In genomic region chr13:44822578-44822977, GRCm38 (mm10) we compare ENCODE assay signal across 24 mouse cellular contexts.
DNase-seq lines count a peak whose midpoint lies in the region; TF ChIP-seq lines count a peak whose summit lies in the region.
"Had no signal": no experiment of that assay in that cellular context is flagged by ENCODE, and none has a peak within 500 bp of the region (broad histone marks: within the 10 kb centered on the region; RNA-seq: fewer than 3 reads in every experiment).

No protein-coding gene starts in this region.

- peak; percentile 43 for DNase-seq in CD4-positive, CD25-positive, alpha-beta regulatory T cell, adult 2 months (ENCODE audit: low read depth, low spot score)
- no peak for DNase-seq in MEL (ENCODE audit: low read depth, low spot score)
- DNase-seq in naive thymus-derived CD4-positive, alpha-beta T cell, adult 2 months (ENCODE audit: low read depth) = peak; percentile 41
- no peak for DNase-seq in cerebellum, postnatal 36 days
- no peak for DNase-seq in urinary bladder, postnatal 14 days (ENCODE audit: low spot score)
- DNase-seq in kidney, adult 9 months = no peak
- DNase-seq: adrenal gland, adult 2 months; adrenal gland, postnatal 14 days; B cell, adult 2 months; cerebellum, adult 11 months; cerebellum, adult 8-10 months; cerebellum, postnatal 14 days; gastrocnemius, postnatal 25 days; heart, adult 2 months; kidney, adult 11 months had no signal

- H3K9me3 ChIP-seq in MEL (replicated peaks; ENCODE audit: insufficient read depth, low read length) = no peaks in the 10 kb centered on the region
- H3K9me3 ChIP-seq: embryonic facial prominence, embryonic 10.5 days; embryonic facial prominence, embryonic 13.5 days; forebrain, embryonic 12.5 days; forebrain, embryonic 15.5 days; hindbrain, embryonic 12.5 days; hindbrain, embryonic 15.5 days; intestine, embryonic 15.5 days had no signal

- no peak overlapping the region for H3K4me3 ChIP-seq in MEL (ENCODE audit: control insufficient read depth in 1 of 2, insufficient read depth in 1 of 2, low read depth in 2 of 2, low read length in 2 of 2)
- H3K4me3 ChIP-seq: embryonic facial prominence, embryonic 10.5 days; embryonic facial prominence, embryonic 13.5 days; erythroblast, embryonic 14.5 days; forebrain, embryonic 12.5 days; forebrain, embryonic 15.5 days; heart, adult 2 months; hindbrain, embryonic 12.5 days; hindbrain, embryonic 15.5 days; intestine, embryonic 15.5 days had no signal

- H3K36me3 ChIP-seq in MEL (ENCODE audit: control insufficient read depth in 1 of 2, insufficient read depth in 2 of 2, low read length in 2 of 2) = peaks cover 0 to 20% of the 10 kb centered on the region in 2 experiments; a peak in 2 of 4 replicates
- H3K36me3 ChIP-seq: forebrain, embryonic 12.5 days; forebrain, embryonic 15.5 days; hindbrain, embryonic 15.5 days; intestine, embryonic 15.5 days had no signal

- H3K9ac ChIP-seq in MEL (ENCODE audit: control insufficient read depth, low read depth, low read length, poor library complexity, severe bottlenecking) = no peak overlapping the region
- H3K9ac ChIP-seq: embryonic facial prominence, embryonic 13.5 days; forebrain, embryonic 12.5 days; forebrain, embryonic 15.5 days; hindbrain, embryonic 12.5 days; hindbrain, embryonic 15.5 days; intestine, embryonic 15.5 days had no signal

- TF ChIP-seq CTCF in MEL (IDR thresholded peaks at IDR 0.05 in 2 of 3, conservative IDR thresholded peaks at IDR 0.05 in 1 of 3; ENCODE audit: control insufficient read depth in 1 of 3, insufficient read depth in 1 of 3, low read depth in 2 of 3, low read length in 3 of 3, poor library complexity in 1 of 3, severe bottlenecking in 1 of 3) = no peak

- H3K4me1 ChIP-seq in MEL (ENCODE audit: control insufficient read depth in 1 of 2, insufficient read depth in 2 of 2, low read length in 2 of 2) = peaks cover 3 to 7% of the 10 kb centered on the region in 2 experiments; a peak in 3 of 4 replicates
- H3K4me1 ChIP-seq: intestine, embryonic 15.5 days had no signal

- H3K27me3 ChIP-seq in MEL (ENCODE audit: control insufficient read depth in 1 of 2, insufficient read depth in 2 of 2, low read length in 2 of 2) = no peaks in the 10 kb centered on the region
- H3K27me3 ChIP-seq: embryonic facial prominence, embryonic 13.5 days; forebrain, embryonic 12.5 days; forebrain, embryonic 15.5 days; hindbrain, embryonic 12.5 days; hindbrain, embryonic 15.5 days; intestine, embryonic 15.5 days; Patski had no signal

- H3K27ac ChIP-seq in MEL (ENCODE audit: control insufficient read depth, low read depth, low read length) = no peak overlapping the region
- H3K27ac ChIP-seq: embryonic facial prominence, embryonic 10.5 days; embryonic facial prominence, embryonic 13.5 days; forebrain, embryonic 12.5 days; forebrain, embryonic 15.5 days; heart, adult 2 months; hindbrain, embryonic 12.5 days; hindbrain, embryonic 15.5 days; intestine, embryonic 15.5 days had no signal

- TF ChIP-seq EP300 in MEL (IDR thresholded peaks at IDR 0.05; ENCODE audit: low read depth in 1 of 2, low read length in 2 of 2) = no peak

- no peak for TF ChIP-seq POLR2A in MEL (IDR thresholded peaks at IDR 0.05; ENCODE audit: control insufficient read depth in 1 of 2, insufficient read depth in 1 of 2, low read depth in 1 of 2, low read length in 2 of 2, poor library complexity in 1 of 2)

- TF ChIP-seq RAD21 in MEL (IDR thresholded peaks at IDR 0.05; ENCODE audit: low read depth, low read length) = no peak

- peaks cover 2% of the 10 kb centered on the region; the same call in 1 of the 2 replicates for H3K79me2 ChIP-seq in MEL (ENCODE audit: control insufficient read depth, insufficient read depth, low read length, poor library complexity)

TF ChIP-seq in MEL, 35 proteins besides CTCF, POLR2A, EP300 and RAD21:
- TF ChIP-seq RCOR1 (IDR thresholded peaks at IDR 0.05; ENCODE audit: low read depth, low read length) = no peak
- no peak for TF ChIP-seq NELFE (IDR thresholded peaks at IDR 0.05; ENCODE audit: low read depth, low read length)
- peak; percentile 80 for TF ChIP-seq TBP (IDR thresholded peaks at IDR 0.05; ENCODE audit: low read depth, low read length)
- TF ChIP-seq ETS1 (IDR thresholded peaks at IDR 0.05; ENCODE audit: low read depth, low read length) = no peak
- TF ChIP-seq CHD2 (IDR thresholded peaks at IDR 0.05; ENCODE audit: low read length) = no peak
- TF ChIP-seq GATA1 (IDR thresholded peaks at IDR 0.05; ENCODE audit: low read depth, low read length) = no peak

Comparison
In these comparisons a context has a peak if more than half of its experiments do, and no peak if none do; other contexts are left out.
1. DNase-seq: peak in CD4-positive, CD25-positive, alpha-beta regulatory T cell, adult 2 months (single experiment) and naive thymus-derived CD4-positive, alpha-beta T cell, adult 2 months (single experiment); none in MEL (single experiment), cerebellum, postnatal 36 days (0 of 2), urinary bladder, postnatal 14 days (single experiment) and kidney, adult 9 months (single experiment).